Comparison of ENCODE assay signal across 15 mouse cellular contexts in the genomic region with DNA sequence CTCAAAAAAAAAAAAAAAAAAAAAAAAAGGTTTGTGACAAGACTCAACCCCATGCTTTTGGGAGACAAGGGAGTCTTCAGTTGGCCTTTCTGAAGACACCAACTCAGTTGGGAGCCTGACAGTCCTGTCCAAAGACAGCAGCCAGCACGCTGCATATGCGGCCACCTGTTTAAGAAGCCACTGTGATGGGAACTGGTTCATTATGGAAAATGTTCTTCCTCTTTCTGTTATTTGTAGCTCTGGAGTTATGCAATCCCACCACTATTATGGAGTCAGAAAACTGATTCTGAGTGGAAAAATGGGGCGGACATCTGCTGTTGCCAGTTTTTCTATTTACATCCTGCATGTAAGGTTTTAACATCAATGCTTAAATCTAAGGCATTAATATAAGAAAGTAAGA. TPM values are rescaled to one million over a fixed set of nuclear protein-coding genes. Genes with fewer than 3 reads are reported as not detected.
"Had no signal": no experiment of that assay in that cellular context is flagged by ENCODE, and none has a peak within 500 bp of the region (broad histone marks: within the 10 kb centered on the region; RNA-seq: fewer than 3 reads in every experiment).

No protein-coding gene starts in this region.

- H3K4me3 ChIP-seq: limb, embryonic 13.5 days; midbrain, embryonic 13.5 days; stomach, embryonic 15.5 days had no signal

- DNase-seq: kidney, adult 11 months; kidney, adult 9 months; kidney, postnatal 36 days; layer of hippocampus, postnatal 36 days; left cerebral cortex, postnatal 4 days; lung, adult 18-20 months; thymus, postnatal 36 days had no signal

- H3K27ac ChIP-seq: kidney, postnatal 0 days; limb, embryonic 13.5 days; liver, embryonic 14.5 days; midbrain, embryonic 13.5 days; stomach, embryonic 15.5 days had no signal

- ATAC-seq: midbrain, embryonic 13.5 days had no signal

RNA-seq across cellular contexts. Expression of a gene that starts 13.8 kb away (rescaled TPM):
- total RNA-seq: layer of hippocampus, adult 8-10 months; layer of hippocampus, postnatal 36 days; left cerebral cortex, postnatal 10 days; left cerebral cortex, postnatal 4 days; midbrain, postnatal 0 days had no signal

RNA-seq across cellular contexts. Expression of a gene that starts 51.9 kb away (rescaled TPM):
- total RNA-seq: layer of hippocampus, postnatal 36 days had no signal
